Mouse (Mus musculus) liver, postnatal 0 days (tissue): Measurements from ENCODE around the gene Zfp39. TPM values are rescaled to one million over a fixed set of nuclear protein-coding genes. Genes with fewer than 3 reads are reported as not detected.

Source experiments
- ATAC-seq: fragments of 200-750 bp; cut with Nextera tagmentation; 2 replicates; pipeline ENCODE4 v1.8.0; 2017; ENCODE audit warnings: mild to moderate bottlenecking, moderate library complexity
- DNase-seq: peaks from one replicate; pipeline ENCODE4 v3.0.0-alpha.2; 2016
- H3K27ac ChIP-seq: fragments of 300-500 bp; sonication (generic); 2 replicates; pipeline ENCODE4 v1.5.1; 2014; ENCODE audit warnings: antibody characterized with exemption, moderate library complexity, mild to moderate bottlenecking, low read depth
- H3K27me3 ChIP-seq: fragments of 300-500 bp; sonication (generic); 2 replicates; pipeline ENCODE4 v1.6.1; 2014; ENCODE audit warnings: low read length, control low read depth, mixed read lengths; ENCODE audit not compliant: insufficient read depth
- H3K36me3 ChIP-seq: fragments of 300-500 bp; sonication (generic); replicated peaks from 2 replicates; pipeline ENCODE4 v1.6.1; 2014; ENCODE audit warnings: mild to moderate bottlenecking, control low read depth, low read length, moderate library complexity, mixed read lengths; ENCODE audit not compliant: insufficient read depth
- H3K4me1 ChIP-seq: fragments of 300-500 bp; sonication (generic); 2 replicates; pipeline ENCODE4 v1.6.1; 2014; ENCODE audit warnings: antibody characterized with exemption, mild to moderate bottlenecking, control low read depth; ENCODE audit not compliant: insufficient read depth
- H3K4me2 ChIP-seq: fragments of 300-500 bp; sonication (generic); 2 replicates; pipeline ENCODE4 v1.6.1; 2014; ENCODE audit warnings: low read depth, mild to moderate bottlenecking, low read length, moderate library complexity, mixed read lengths
- H3K4me3 ChIP-seq: fragments of 300-500 bp; sonication (generic); 2 replicates; pipeline ENCODE4 v1.5.1; 2014; ENCODE audit warnings: low read depth, low read length
- H3K9ac ChIP-seq: fragments of 300-500 bp; sonication (generic); replicated peaks from 2 replicates; pipeline ENCODE4 v1.6.1; 2014; ENCODE audit warnings: mild to moderate bottlenecking, moderate library complexity
- H3K9me3 ChIP-seq: fragments of 300-500 bp; sonication (generic); 2 replicates; pipeline ENCODE4 v1.6.1; 2016; ENCODE audit warnings: mild to moderate bottlenecking, control low read depth, low read length, mixed read lengths
- CTCF ChIP-seq: sonication (generic); IDR thresholded peaks from 2 replicates; pipeline ENCODE4 v1.5.1; 2016; ENCODE audit warnings: antibody characterized with exemption, low read depth
- EP300 ChIP-seq: IDR thresholded peaks from 2 replicates; pipeline ENCODE4 v1.6.1; 2016; ENCODE audit warnings: antibody characterized with exemption, low read depth, mild to moderate bottlenecking
- WGBS: fragments of 180-500 bp; shearing (Covaris S2); extraction: QIAGEN DNeasy Blood & Tissue Kit; methylation state at CpG from one replicate; pipeline ENCODE4 v1.1.7; 2014; ENCODE audit not compliant: insufficient replicate concordance; 5-methylcytosine and 5-hydroxymethylcytosine counted together
- polyA plus RNA-seq: library from polyadenylated mRNA; unstranded; fragments of >200 nt; fragmentation: Nextera tagmentation; extraction: Ambion mirVana; gene quantifications from 2 replicates; pipeline ENCODE4 v1.2.1, GENCODE M21; 2015

Zfp39 gene
- 2.8 and 3.1 TPM in 2 replicates for polyA plus RNA-seq

GRCm38 (mm10) chr11:58903511-58904409 is at the start of gene Zfp39:
Gene Zfp39 (minus strand): TSS chr11:58904225.
- Histone ChIP-seq H3K9ac (peak within 1 kb of the TSS; percentile 88), H3K9me3 (no peaks in the 10 kb centered on the region), H3K27me3 (no peaks in the 10 kb centered on the region), H3K36me3 (peaks cover 24% of the 10 kb centered on the region), H3K4me3 (peak within 1 kb of the TSS; percentile 67), H3K4me2 (peak within 1 kb of the TSS; percentile 87), H3K27ac (peak within 1 kb of the TSS; percentile 96), H3K4me1 (peaks cover 25% of the 10 kb centered on the region)
- ATAC-seq: peak; percentile 93
- WGBS: under 1% methylated on average over 40 of the region's 40 CpGs
- DNase-seq: peak; percentile 97
- no peak; the same call in 1 of the 2 replicates for TF ChIP-seq EP300
- TF ChIP-seq CTCF: no peak; the same call in 1 of the 2 replicates

- H3K36me3 ChIP-seq: peaks cover 19% of the 10 kb centered on the region
- peak; percentile 16 for ATAC-seq
- H3K4me2 ChIP-seq: peak overlapping the region; percentile 84
- peak overlapping the region; percentile 66 for H3K9ac ChIP-seq
- H3K4me3 ChIP-seq: peak overlapping the region; percentile 89
- H3K27ac ChIP-seq: peak overlapping the region; percentile 99
- 2% methylated on average over 33 of the region's 33 CpGs for WGBS
- no peaks in the 10 kb centered on the region for H3K9me3 ChIP-seq
- peaks cover 14% of the 10 kb centered on the region for H3K27me3 ChIP-seq
- H3K4me1 ChIP-seq: peaks cover 36% of the 10 kb centered on the region
- peak; percentile 70 for DNase-seq
- TF ChIP-seq EP300 (no peak), CTCF (no peak)
Observed at GRCm38 (mm10) chr11:58953351-58954169, 49.5 kb upstream of the Zfp39 start.

- DNase-seq: no peak
- no peak overlapping the region for H3K27ac ChIP-seq
- 80% methylated on average over 5 of the region's 5 CpGs for WGBS
- no peak for ATAC-seq
- no peak overlapping the region for H3K9ac ChIP-seq
- H3K27me3 ChIP-seq: peaks cover 24% of the 10 kb centered on the region
- H3K36me3 ChIP-seq: peaks cover 2% of the 10 kb centered on the region; the same call in 1 of the 2 replicates
- no peak overlapping the region for H3K4me3 ChIP-seq
- H3K4me1 ChIP-seq: peaks cover 28% of the 10 kb centered on the region
- H3K4me2 ChIP-seq: no peak overlapping the region
- no peaks in the 10 kb centered on the region for H3K9me3 ChIP-seq
- TF ChIP-seq EP300 (no peak), CTCF (no peak)
Observed at GRCm38 (mm10) chr11:58951210-58951609, 47.2 kb upstream of the Zfp39 start.

- WGBS: 26% methylated on average over 20 of the region's 20 CpGs
- peaks cover 22% of the 10 kb centered on the region for H3K4me1 ChIP-seq
- no peak for ATAC-seq
- no peak for DNase-seq
- H3K27me3 ChIP-seq: peaks cover 24% of the 10 kb centered on the region
- no peaks in the 10 kb centered on the region for H3K9me3 ChIP-seq
- peak overlapping the region; percentile 59 for H3K9ac ChIP-seq
- peak overlapping the region; percentile 65 for H3K27ac ChIP-seq
- no peak for TF ChIP-seq CTCF
- TF ChIP-seq EP300: no peak
- no peaks in the 10 kb centered on the region for H3K36me3 ChIP-seq
- peak overlapping the region; percentile 72 for H3K4me2 ChIP-seq
- peak overlapping the region; percentile 48 for H3K4me3 ChIP-seq
Observed at GRCm38 (mm10) chr11:58949480-58950431, 45.7 kb upstream of the Zfp39 start.
